Mouse (Mus musculus) erythroblast, embryonic 14.5 days (primary cell): ENCODE results near the gene Rtp3. TPM values are rescaled to one million over a fixed set of nuclear protein-coding genes. Genes with fewer than 3 reads are reported as not detected.

ENCODE experiments used
- H3K27me3 ChIP-seq: 2 replicates; pipeline ENCODE4 v1.6.1; 2012; ENCODE audit warnings: inconsistent platforms; ENCODE audit not compliant: control insufficient read depth
- H3K36me3 ChIP-seq: 2 replicates; pipeline ENCODE4 v1.6.1; 2012; ENCODE audit warnings: mild to moderate bottlenecking, inconsistent platforms; ENCODE audit not compliant: control insufficient read depth
- H3K4me1 ChIP-seq: 2 replicates; pipeline ENCODE4 v1.6.1; 2012; ENCODE audit warnings: inconsistent platforms; ENCODE audit not compliant: control insufficient read depth
- H3K4me3 ChIP-seq: replicated peaks from 2 replicates; pipeline ENCODE3; 2012; ENCODE audit warnings: moderate library complexity, mild to moderate bottlenecking, inconsistent platforms
- H3K9me3 ChIP-seq: 2 replicates; pipeline ENCODE4 v1.6.1; 2012; ENCODE audit warnings: low read length, inconsistent platforms, mixed read lengths; ENCODE audit not compliant: control insufficient read depth
- GATA1 ChIP-seq: IDR thresholded peaks from 2 replicates; pipeline ENCODE4 v1.6.1; 2012; ENCODE audit warnings: low read length, inconsistent platforms, mixed read lengths
- TAL1 ChIP-seq: IDR thresholded peaks from 3 replicates; pipeline ENCODE4 v1.6.1; 2012; ENCODE audit warnings: low read length, inconsistent platforms, mixed read lengths
- polyA plus RNA-seq: library from polyadenylated mRNA; stranded (reverse); fragments of >175 nt; gene quantifications from 2 replicates; pipeline ENCODE4 v1.2.3, GENCODE M21; 2012

The Rtp3 gene
- polyA plus RNA-seq, 1 experiment, result not detected

DNA sequence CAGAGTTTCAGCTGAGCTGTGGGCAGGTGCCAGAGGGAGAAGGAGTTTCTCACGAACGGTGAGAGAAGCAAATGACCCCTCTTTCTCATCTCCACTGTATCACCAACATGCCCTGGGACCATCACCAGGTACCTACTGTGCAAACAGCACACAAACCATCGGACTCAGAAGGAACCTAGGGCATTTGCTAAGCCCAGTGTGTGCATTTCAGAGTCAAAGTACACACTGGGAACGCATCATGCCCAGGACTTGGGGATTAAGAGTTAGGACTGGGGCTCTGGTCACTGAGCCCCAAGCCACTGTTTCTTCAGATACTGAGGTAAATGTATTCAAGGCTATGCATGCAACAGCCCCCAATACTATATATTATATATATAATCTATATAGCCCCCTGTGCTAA, 3.1 kb downstream of the Rtp3 start:
- Histone ChIP-seq H3K4me1 (no peaks in the 10 kb centered on the region; the same call in 1 of the 2 replicates), H3K36me3 (peaks cover 2% of the 10 kb centered on the region; the same call in 1 of the 2 replicates), H3K9me3 (no peaks in the 10 kb centered on the region; the same call in 1 of the 2 replicates), H3K27me3 (no peaks in the 10 kb centered on the region), H3K4me3 (peak overlapping the region; percentile 28)
- TF ChIP-seq GATA1 (no peak), TAL1 (no peak)

GRCm38 (mm10) chr9:110985951-110986350, 4.4 kb downstream of the Rtp3 start:
- H3K4me1 ChIP-seq, result no peaks in the 10 kb centered on the region; the same call in 1 of the 2 replicates
- H3K27me3 ChIP-seq, result no peaks in the 10 kb centered on the region
- no peak overlapping the region for H3K4me3 ChIP-seq
- TF ChIP-seq TAL1 (no peak), GATA1 (no peak)
- peaks cover 2% of the 10 kb centered on the region; the same call in 1 of the 2 replicates for H3K36me3 ChIP-seq
- H3K9me3 ChIP-seq, result no peaks in the 10 kb centered on the region; the same call in 1 of the 2 replicates

DNA sequence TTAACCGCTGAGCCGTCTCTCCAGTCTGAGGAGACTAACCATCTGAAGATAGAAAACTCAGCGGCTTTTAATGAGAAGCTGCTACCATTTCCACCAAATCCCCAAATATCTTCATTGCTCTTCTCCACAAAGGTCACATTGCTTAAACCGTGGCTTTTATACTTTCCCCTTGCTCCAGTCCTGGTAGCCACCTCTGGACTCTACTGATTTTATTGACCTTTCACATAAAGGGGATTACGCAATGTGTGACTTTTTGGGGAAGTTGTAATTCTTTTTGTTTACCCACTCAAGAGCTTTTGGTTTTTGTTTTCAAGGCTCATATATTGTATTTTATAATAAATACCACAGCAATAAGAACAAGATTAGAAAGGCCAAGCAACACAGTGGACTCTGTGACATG, 4.8 kb downstream of the Rtp3 start:
- Histone ChIP-seq H3K9me3 (no peaks in the 10 kb centered on the region; the same call in 1 of the 2 replicates), H3K36me3 (peaks cover 2% of the 10 kb centered on the region; the same call in 1 of the 2 replicates), H3K27me3 (no peaks in the 10 kb centered on the region), H3K4me3 (no peak overlapping the region), H3K4me1 (no peaks in the 10 kb centered on the region)
- TF ChIP-seq TAL1 (no peak), GATA1 (no peak)

DNA sequence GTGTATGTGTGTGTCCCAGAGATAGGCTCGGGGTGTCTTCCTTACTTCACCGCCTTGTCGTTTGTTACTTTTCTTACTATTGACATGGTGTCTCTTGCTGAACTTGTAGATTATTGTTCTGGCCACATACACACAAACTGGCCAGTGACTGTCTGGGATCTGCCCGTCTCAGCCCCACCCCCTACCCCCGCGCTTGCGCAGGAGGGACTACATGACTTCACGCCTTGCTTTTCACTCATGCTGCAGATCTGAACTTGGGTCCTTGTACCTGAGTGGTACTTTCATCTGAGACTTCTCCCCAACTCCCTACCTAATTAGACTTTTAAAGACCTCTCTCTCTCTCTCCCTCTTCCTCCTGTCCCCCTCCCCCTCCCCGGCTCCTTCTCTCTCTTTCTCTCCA, 6.3 kb downstream of the Rtp3 start:
- TF ChIP-seq TAL1 (no peak), GATA1 (no peak)
- H3K9me3 ChIP-seq, result no peaks in the 10 kb centered on the region; the same call in 1 of the 2 replicates
- H3K4me1 ChIP-seq, result no peaks in the 10 kb centered on the region
- H3K36me3 ChIP-seq, result peaks cover 2% of the 10 kb centered on the region; the same call in 1 of the 2 replicates
- H3K27me3 ChIP-seq, result no peaks in the 10 kb centered on the region
- H3K4me3 ChIP-seq, result no peak overlapping the region

- peaks cover 2% of the 10 kb centered on the region; the same call in 1 of the 2 replicates for H3K36me3 ChIP-seq
- H3K9me3 ChIP-seq, result no peaks in the 10 kb centered on the region; the same call in 1 of the 2 replicates
- H3K4me3 ChIP-seq, result no peak overlapping the region
- no peaks in the 10 kb centered on the region for H3K27me3 ChIP-seq
- TF ChIP-seq GATA1 (no peak), TAL1 (no peak)
- H3K4me1 ChIP-seq, result no peaks in the 10 kb centered on the region
Observed at GRCm38 (mm10) chr9:110982351-110982750, 8.0 kb downstream of the Rtp3 start.

DNA sequence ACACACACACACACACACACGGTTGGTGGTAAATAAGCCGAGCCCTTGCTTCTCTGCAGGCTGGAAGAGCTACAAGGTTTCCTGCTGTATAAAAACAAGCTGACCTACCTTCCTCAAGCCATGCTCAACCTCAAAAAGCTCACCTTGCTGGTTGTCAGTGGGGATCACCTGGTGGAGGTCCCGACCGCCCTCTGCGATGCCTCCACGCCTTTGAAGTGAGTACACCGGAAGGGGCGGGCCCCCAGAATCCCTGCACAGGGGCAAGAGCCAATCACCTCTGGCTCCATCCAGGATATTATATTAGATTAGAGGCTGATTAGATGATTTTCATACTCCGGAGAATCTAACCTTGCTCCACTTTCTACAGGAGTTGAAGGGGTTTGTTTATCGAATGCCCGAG, 11.0 kb downstream of the Rtp3 start:
- Histone ChIP-seq H3K4me1 (no peaks in the 10 kb centered on the region), H3K27me3 (no peaks in the 10 kb centered on the region), H3K36me3 (no peaks in the 10 kb centered on the region), H3K4me3 (no peak overlapping the region), H3K9me3 (no peaks in the 10 kb centered on the region)
- no peak for TF ChIP-seq GATA1
- TF ChIP-seq TAL1, result no peak

DNA sequence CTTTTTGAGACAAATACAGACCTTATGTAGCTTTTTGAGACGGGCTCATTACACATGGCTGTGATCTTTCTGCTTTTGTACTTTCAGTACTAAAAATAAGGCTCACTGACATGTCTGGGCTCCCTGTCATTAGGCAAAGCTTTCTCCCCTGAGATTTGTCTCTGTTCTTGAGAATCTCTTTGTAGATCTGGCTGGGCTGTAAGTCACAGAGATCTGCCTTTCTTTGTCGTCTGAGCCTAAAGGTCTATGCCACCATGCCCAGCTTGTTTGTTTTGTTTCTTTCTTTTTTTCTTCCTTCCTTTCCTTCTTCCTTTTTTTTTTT, 24.5 kb downstream of the Rtp3 start:
- no peaks in the 10 kb centered on the region for H3K36me3 ChIP-seq
- TF ChIP-seq TAL1 (no peak), GATA1 (no peak)

DNA sequence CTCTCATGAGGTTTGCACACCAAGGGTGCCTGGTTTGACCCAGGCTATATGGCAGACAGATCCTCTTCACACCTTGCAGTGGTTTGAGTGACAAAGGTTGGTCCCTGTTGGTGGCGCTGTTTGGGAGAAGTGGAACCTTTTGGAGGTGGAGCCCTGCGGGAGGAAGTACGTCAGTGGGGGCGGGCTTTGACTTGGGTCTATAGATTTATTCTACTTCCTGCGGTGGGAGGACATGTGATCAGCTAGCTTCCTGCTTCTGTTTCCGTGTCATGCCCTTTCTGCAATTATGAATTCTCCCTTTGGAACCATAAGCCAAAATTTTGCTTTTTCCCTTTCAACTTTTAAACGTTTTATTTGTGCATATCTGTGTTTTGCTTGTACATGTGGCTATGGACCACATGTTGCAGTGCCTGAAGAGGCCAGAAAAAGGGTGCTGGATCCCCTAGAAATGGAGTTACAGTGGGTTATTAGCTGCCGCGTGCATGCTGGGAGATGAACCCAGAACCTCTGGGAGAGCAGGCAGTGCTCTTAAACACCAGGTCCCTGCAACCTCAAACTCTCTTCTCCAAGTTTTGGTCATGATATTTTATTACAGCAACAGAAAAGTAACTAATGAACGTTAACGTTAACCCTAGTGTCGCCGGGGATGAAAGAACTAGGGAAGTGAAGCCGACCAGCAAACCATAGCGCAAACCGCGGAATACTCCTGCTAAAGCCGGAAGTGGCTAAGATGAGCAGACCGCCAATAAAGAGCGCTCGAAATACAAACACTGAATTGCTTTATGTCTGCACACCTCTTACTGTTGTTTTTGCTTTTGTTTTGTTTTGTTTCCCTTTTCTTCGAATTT, 25.1 kb downstream of the Rtp3 start:
- no peaks in the 10 kb centered on the region for H3K36me3 ChIP-seq
- no peaks in the 10 kb centered on the region for H3K4me1 ChIP-seq

More for the DNA sequence above, 24.5 kb downstream of the Rtp3 start:
- H3K4me1 ChIP-seq, result no peaks in the 10 kb centered on the region
- H3K9me3 ChIP-seq, result no peaks in the 10 kb centered on the region
- no peaks in the 10 kb centered on the region for H3K27me3 ChIP-seq
- H3K4me3 ChIP-seq, result no peak overlapping the region

DNA sequence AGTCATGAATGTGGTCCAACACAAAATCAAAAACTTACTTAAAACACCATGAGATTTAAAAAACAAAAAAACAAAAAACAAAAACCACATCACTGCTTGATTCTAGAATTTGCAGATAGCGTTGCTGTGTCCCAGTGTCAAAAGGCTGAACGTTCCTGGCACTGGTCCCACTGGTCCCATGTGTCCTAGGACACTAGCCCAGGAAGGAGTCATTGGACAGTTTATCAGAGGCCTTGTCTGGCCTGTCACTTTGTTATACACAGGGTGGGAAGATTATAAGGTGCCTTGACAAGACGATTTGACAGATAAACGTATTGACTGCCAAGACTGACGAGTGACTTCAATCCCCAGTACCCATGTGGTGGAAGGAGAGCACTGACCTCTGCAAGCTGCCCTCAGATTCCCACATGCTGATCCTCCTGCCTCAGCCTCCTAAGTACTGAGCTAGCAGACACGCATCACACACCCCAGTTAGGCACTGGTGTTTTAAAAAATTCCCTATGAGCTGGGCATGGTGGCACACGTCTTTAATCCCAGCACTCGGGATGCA, 26.7 kb downstream of the Rtp3 start:
- Histone ChIP-seq H3K4me3 (no peak overlapping the region), H3K36me3 (no peaks in the 10 kb centered on the region), H3K4me1 (no peaks in the 10 kb centered on the region), H3K9me3 (no peaks in the 10 kb centered on the region), H3K27me3 (no peaks in the 10 kb centered on the region)
- TF ChIP-seq GATA1 (no peak), TAL1 (no peak)

More for the DNA sequence above, 25.1 kb downstream of the Rtp3 start:
- Histone ChIP-seq H3K9me3 (no peaks in the 10 kb centered on the region), H3K4me3 (no peak overlapping the region), H3K27me3 (no peaks in the 10 kb centered on the region)
- TF ChIP-seq TAL1 (no peak), GATA1 (no peak)

DNA sequence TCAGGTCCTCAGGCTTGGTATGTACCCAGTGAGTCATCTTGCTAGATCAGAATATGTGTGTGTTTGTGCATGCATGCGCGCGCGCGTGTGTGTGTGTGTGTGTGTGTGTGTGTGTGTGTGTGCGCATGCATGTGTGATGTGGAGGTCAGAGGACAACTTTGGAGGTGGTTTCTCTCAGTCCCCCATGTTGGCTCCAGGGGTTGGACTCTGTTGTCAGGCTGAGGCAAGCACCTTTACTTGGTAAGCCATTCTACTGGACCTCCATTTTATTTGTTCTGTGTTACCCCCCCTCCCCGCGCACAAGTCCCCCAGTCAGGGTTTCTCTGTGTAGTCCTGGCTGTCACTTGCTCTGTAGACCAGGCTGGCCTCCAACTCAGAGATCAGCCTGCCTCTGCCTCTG, 29.0 kb downstream of the Rtp3 start:
- TF ChIP-seq TAL1 (no peak), GATA1 (no peak)
- Histone ChIP-seq H3K4me1 (no peaks in the 10 kb centered on the region), H3K27me3 (no peaks in the 10 kb centered on the region), H3K9me3 (no peaks in the 10 kb centered on the region), H3K4me3 (no peak overlapping the region), H3K36me3 (no peaks in the 10 kb centered on the region)
